Mouse (Mus musculus) ES-E14 (cell line): ENCODE measurements around the gene Lefty1.

Source experiments
- CHD2 ChIP-seq: IDR thresholded peaks from 2 replicates; pipeline ENCODE4 v1.6.1; 2014; ENCODE audit warnings: mild to moderate bottlenecking, low read depth, low read length, inconsistent platforms
- HCFC1 ChIP-seq: IDR thresholded peaks from 2 replicates; pipeline ENCODE4 v1.6.1; 2012; ENCODE audit warnings: low read length, inconsistent platforms, borderline replicate concordance; ENCODE audit not compliant: insufficient read depth
- MAFK ChIP-seq: IDR thresholded peaks from 2 replicates; pipeline ENCODE4 v1.6.1; 2014; ENCODE audit warnings: mild to moderate bottlenecking, low read depth, low read length, inconsistent platforms; ENCODE audit not compliant: insufficient read depth
- ZNF384 ChIP-seq: IDR thresholded peaks from 2 replicates; pipeline ENCODE4 v1.6.1; 2012; ENCODE audit warnings: low read depth, low read length, inconsistent platforms

GRCm38 (mm10) chr1:180905307-180905706 is 29.5 kb upstream of the Lefty1 start:
- TF ChIP-seq HCFC1 (no peak), CHD2 (no peak), ZNF384 (no peak), MAFK (no peak)
